Mouse (Mus musculus): ENCODE measurements at regions not wholly inside any gene's neighbourhood (a gene's known extent, or its start where the extent isn't known, plus 50 kb on each side); places are given as distances from the start of the nearest gene placed in this dataset.
A peak's percentile ranks its signal among the peaks of the same experiment; 100 is the strongest.

GRCm38 (mm10) chr19:24622776-24623175 lies 51.0 kb upstream of the Tmem252 start:
- ATAC-seq, result no peak

- ATAC-seq, result no peak
Measured at GRCm38 (mm10) chr19:24622309-24622708, 51.5 kb upstream of the Tmem252 start.

GRCm38 (mm10) chr19:24621610-24622220 lies 52.1 kb upstream of the Tmem252 start:
- peak; percentile 65 for ATAC-seq

- ATAC-seq, result no peak
Measured at GRCm38 (mm10) chr19:24615762-24616310, 58.0 kb upstream of the Tmem252 start.

- ATAC-seq, result no peak
Measured at GRCm38 (mm10) chr19:24607884-24608283, 52.2 kb upstream of the Pip5k1b start.

GRCm38 (mm10) chr19:24606390-24606976 lies 50.8 kb upstream of the Pip5k1b start:
- no peak for ATAC-seq

Measured in activated CD4-positive, CD25-positive, alpha-beta regulatory T cell, adult 4 months (primary cell).